Mouse (Mus musculus): ENCODE data around the gene Rasl10b.

Rasl10b gene

DNA sequence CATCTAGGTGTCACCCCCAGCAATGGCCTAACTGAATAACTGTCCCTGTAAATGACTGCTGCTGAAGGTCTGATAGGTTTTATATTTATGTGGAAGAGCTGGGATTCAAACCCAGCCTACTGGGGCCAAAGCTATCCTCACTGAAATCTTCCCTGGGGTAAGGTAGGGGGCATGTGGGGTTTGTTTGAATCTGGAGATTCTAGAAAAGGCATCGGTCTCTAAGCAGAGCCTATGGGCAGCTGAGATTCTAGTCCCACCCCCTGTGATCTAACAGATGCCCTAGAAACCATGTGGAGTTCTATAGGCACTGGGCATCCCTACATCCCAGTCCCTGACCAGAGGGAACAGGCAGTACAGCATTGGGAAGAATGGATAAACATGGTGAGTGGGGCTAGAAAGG, 28.4 kb downstream of the Rasl10b start, which contains the start of gene 1700020L24Rik:
1700020L24Rik (plus strand) TSS at position 301 of the 400 bp plus-strand sequence.
- DNase-seq = no peak

DNA sequence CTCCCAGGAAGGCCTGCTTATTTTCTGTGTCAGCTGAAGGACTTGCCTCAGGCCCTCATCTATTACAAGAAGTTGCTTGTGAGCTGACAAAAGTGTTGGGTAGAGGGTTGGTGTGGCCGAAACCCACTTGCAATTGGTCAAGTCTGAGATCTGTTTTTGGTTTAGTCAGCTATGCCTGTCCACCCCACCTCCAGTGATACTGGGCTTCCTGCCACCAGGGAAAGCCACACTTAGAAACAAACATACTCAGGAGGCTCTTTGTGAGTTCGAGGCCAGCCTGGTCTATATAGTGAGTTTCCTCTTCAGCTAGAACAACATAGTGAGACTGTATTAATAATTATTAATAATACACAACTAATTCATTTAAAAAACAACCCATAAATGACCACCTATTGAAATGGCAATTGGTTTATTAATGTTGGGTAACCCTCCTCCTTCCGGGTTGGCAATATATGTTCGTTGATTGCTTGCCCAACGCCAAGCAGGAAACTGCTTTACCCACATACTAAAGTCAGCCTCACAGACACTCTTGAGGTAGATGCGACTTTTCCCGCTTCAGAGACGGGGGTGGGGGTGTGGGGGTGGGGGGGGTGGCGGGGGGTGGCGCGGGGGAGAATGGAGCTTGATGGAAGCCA, 30.6 kb downstream of the Rasl10b start:
- no peak for DNase-seq

GRCm38 (mm10) chr11:83440081-83441064, 31.4 kb downstream of the Rasl10b start:
- DNase-seq = peak; percentile 89

- DNase-seq = peak; percentile 51
Observed at GRCm38 (mm10) chr11:83441235-83441634, 32.3 kb downstream of the Rasl10b start.

- peak; percentile 81 for DNase-seq
Observed at GRCm38 (mm10) chr11:83442596-83443267, 33.8 kb downstream of the Rasl10b start.

GRCm38 (mm10) chr11:83443824-83444223, 34.9 kb downstream of the Rasl10b start:
- DNase-seq = no peak

DNA sequence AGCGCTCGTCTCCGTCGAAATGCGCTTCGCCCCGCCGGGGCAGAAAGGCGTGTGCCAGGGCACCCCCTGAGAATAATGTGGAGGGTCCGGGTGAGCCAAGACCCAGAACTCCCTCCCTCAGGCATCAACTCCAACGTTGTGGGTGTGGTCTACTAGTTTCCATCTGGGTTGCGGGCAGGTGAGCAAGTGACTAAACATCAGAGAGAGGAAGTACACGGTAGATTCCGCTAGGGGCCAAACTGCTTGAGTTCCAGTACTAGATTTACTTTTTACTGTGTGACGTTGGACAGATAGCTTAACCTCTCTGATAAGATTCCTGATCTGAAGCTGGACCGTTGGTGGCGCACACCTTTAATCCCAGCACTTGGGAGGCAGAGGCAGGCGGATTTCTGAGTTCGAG, 36.1 kb downstream of the Rasl10b start:
- no peak for DNase-seq

GRCm38 (mm10) chr11:83447612-83448011, 38.7 kb downstream of the Rasl10b start:
- no peak for DNase-seq

GRCm38 (mm10) chr11:83448021-83448926, 39.3 kb downstream of the Rasl10b start:
- no peak for DNase-seq

DNA sequence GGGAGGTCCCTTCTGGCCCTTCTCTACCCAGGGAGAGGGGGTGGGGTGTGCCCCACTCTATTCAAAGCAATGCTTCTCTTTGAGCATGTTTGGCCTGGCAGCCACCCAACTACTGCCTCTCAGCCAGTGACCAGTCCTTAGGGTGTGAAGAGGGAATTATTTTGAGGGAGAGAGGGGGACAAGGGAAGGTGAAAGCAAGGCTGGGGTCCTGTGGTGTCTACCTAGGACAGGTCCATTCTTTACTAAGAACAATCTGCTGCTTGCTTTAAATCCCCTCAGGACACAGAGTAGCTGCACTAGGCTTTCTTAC, 39.9 kb downstream of the Rasl10b start:
- DNase-seq = no peak

GRCm38 (mm10) chr11:83449298-83449697, 40.4 kb downstream of the Rasl10b start:
- DNase-seq = no peak

- DNase-seq = no peak
Observed at GRCm38 (mm10) chr11:83450550-83450949, 41.6 kb downstream of the Rasl10b start.

GRCm38 (mm10) chr11:83451281-83451680, 42.3 kb downstream of the Rasl10b start:
- DNase-seq = no peak

DNA sequence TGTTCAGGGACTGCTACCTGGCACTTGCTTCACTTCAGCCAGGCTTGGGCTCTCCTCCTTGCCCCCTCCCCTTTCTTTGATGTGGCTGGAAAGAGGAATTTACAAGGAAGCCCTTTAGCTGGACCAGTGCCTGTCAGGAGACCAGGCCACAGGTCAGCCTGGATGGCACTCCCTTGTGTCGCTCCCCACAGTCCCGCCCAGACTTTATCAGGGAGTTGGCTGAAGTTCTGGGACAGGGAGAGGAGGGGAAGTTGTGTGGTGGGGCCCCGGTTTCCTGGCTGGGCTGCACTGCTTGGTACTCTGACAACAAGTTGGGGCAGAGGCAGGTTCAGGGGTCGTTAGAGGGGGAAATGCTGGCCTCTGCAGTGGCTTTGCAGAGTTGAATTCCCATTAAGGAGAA, 45.6 kb downstream of the Rasl10b start:
- no peak for DNase-seq

DNA sequence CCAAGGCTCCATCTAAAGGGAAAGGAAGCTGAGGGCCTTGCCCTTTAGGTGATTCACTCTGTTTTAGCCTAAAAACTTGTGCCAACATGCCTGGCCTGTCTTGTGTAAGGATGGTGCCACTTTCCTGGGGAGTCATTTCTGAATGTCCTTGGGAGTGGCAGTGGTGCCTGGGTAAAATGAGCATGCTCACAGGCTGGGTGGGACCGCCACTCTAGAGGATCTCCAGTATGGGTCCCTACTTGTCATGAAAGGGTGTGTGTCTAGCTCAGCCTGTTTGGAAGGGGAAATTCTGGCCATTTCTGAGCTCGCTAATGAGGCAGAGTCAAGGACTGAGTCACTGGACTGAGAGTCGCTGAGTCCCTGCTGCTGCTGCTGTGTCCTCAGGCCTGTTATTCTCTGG, 46.7 kb downstream of the Rasl10b start:
- DNase-seq = no peak

DNA sequence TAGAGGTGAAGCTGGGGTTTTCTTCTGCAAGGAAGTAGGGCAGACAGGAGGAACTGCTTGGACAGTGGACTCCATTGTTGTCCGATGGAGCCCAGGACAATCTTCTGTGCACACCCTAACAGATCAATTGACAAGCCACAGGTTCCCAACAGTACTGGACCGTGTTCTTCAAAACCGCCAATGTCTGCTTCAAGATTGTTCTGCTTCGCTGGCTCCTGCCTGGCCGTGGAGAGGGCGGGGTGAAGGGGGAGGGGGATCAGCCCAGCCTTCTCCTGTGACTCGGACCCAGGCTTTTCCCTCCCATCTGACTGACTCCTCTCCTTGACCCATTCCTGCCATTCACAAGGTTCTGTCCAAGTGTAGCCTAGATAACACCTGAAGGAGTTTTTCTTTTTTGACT, 48.3 kb downstream of the Rasl10b start:
- DNase-seq = no peak

- DNase-seq = no peak
Observed at GRCm38 (mm10) chr11:83457912-83458601, 49.1 kb downstream of the Rasl10b start.

GRCm38 (mm10) chr11:83461462-83462027, 52.6 kb downstream of the Rasl10b start:
- DNase-seq = no peak

- DNase-seq = peak; percentile 41
Observed at GRCm38 (mm10) chr11:83462711-83463244, 53.8 kb downstream of the Rasl10b start, which contains the start of gene Mmp28. TSS of gene Mmp28 (minus strand) at chr11:83463071.

- peak; percentile 93 for DNase-seq
Observed at GRCm38 (mm10) chr11:83465976-83466375, 57.0 kb downstream of the Rasl10b start.

DNA sequence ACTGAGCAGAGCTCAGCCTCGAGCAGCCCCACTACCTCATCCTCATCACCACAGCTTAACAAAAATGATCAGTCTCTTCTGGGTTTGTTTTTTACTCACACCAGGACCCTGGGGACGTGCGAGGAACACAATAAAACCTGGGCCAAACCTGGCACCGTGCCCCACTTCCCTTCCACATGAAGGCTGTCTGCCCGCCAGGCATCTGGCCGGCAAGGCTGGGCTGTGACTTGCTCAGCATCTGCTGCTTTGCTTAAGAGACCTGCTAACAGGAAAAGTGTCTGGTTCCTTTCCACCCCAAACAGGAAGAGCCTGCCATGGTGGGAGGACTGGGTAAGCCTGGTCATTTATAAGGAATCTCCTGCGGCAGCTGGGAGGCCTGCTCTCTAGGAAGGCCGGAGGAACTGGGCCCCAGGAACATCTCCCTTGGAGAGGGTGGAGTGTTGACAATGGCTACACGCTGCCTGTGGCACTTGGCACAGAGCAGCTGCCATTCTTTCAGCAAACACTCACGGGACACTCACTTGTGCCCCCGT, 58.2 kb downstream of the Rasl10b start:
- peak; percentile 61 for DNase-seq

All from cerebellum, adult 9-11 months (tissue).